Mouse (Mus musculus): Measurements from ENCODE around the gene Utrn.

Utrn gene

DNA sequence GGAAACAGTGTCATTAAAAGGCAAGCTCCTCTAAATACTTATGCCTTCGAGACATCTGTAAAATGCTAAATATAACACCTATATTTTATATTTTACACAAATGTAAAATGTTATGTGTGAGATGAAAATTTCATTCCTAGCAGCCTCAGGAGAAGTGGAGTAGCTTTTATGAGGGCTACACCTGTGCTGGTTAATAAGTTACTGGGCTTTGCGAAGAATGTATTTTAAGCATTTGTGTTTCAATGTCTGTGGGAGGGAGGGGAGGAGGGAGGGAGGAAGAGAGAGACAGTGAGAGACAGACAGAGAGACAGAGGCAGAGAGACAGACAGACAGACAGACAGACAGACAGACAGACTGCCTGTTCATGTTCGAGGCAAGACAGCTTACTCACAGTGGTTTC is 380.6 kb downstream of the Utrn start:
- in situ Hi-C loops (cut with MboI; ENCODE audit: unreplicated experiment in 2 of 2): no loop called here

DNA sequence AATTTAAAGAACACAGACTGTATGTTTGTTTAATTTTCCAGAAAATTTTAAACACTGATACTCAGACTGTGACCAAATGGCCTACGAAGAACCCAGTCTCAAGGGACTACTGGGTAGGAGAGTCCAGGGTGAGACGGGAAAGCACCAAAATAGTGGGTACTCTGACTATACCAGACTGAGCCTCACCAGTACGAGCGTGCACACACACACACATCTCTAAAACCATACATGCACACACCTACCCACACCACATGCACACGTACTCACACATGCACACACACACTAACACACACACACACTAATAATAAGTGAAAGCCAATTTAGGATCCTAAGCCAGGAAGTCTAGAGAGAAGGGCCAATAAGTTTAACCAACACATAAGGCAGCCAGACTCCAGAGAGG is 381.0 kb downstream of the Utrn start:
- in situ Hi-C loops (cut with MboI; ENCODE audit: unreplicated experiment in 2 of 2): no loop called here

DNA sequence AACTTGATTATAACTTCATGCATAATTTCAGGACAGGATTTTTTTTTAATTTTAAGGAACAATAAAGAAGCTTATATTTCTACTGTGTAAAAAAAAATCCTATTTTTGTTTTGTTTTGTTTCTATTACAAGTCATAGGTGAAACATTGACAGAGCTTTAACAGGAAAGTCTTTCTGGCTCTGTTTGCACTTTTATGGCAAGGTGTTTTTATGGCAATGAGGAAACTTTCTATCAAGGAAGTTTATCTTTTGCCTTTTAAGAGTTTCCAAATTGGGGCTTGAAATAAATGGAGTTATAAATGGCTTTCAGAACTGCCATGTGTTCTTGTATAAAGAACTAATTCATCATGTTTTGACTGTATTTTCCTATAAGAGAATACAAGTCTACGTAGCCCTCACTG is 385.7 kb downstream of the Utrn start:
- in situ Hi-C loops (cut with MboI; ENCODE audit: unreplicated experiment in 2 of 2): no loop called here

DNA sequence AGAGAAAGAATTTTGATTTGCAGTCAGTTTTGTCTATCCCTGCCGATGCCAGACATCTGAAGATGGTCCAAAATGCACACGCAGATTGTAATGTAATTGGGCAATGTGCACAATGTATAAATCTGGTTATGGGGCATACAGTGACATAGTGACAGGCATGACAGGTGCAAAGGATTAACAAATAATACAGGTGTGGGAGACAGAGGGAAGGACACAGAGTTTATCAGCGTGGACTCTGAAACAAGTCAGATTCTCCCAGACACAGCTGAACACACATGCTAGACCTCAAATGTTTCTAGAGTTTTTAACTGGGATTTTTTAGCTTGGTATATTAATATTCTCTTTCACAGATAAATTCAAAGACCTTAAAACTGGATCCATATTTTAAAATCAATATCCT is 386.2 kb downstream of the Utrn start:
- in situ Hi-C loops (cut with MboI; ENCODE audit: unreplicated experiment in 2 of 2): no loop called here

DNA sequence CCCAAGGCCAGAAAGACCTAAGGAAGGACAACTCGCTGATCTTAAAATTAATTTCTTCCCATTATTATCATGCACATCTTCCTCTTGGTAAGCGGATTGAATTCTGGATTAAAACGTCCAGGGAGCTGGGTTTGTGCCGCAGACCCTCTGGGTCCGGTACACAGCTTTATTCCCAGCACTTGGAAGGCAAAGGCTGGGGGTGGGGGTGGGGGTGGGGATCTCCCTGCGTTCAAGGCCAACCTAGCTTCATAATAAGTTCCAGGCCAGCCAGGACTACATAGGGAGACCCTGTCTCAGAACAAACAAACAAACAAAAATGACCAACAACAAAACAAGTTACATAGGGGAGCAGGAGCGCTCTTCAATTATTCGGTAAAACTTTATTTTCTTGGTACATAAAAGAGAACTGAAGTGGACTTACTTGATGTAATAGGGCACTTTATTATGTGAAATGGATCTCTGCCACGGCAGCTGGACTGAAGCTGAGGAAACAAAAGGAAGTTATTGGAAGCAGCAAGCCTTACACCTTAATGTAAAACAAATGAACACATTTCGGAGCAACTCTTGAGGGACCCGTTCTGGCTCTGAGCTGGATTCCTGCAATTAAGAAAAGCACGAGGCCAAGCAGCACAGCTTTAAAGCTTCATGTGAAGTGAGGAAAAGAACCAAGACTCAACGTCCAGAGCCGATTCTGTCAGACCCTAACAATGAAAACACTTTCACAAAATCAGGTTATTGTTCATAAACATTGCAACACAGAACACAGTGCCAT is 394.1 kb downstream of the Utrn start:
- in situ Hi-C loops (cut with MboI; ENCODE audit: unreplicated experiment in 2 of 2): loop anchor here in 1 of 2 experiments (25.0 kb wide), 1 partner anchor 1288 kb away; no protein-coding TSS in a partner anchor

DNA sequence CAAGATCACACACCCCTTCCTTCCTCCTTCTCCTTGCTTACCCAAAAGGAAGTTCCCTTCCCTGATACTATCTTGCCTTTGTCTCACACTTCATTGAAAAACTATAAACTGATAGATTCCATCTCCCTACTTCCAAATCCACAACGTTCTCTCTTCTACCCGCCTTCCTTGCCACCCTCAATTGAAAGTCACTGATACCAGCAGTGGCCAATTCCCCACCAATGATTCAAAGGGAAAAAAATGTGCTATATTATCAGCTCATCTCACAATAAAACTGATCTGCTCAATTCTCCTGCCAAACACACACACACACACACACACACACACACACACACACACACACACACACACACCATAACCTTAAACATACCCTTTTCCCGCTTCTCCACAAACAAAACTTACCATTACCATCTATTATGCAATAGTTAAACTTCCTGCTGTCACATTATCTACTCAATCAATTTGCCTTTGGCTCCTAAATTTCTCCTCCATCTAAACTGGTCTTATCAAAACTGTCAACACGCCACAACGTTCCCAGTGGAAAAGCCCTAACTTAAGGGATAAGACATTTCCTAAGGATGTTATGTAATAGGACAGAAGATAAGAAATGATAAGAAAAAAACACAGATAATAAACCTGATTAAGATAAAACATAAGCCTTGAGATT is 399.6 kb downstream of the Utrn start:
- in situ Hi-C loops (cut with MboI; ENCODE audit: unreplicated experiment in 2 of 2): loop anchor here in 1 of 2 experiments (25.0 kb wide), 1 partner anchor 1282 kb away; no protein-coding TSS in a partner anchor

DNA sequence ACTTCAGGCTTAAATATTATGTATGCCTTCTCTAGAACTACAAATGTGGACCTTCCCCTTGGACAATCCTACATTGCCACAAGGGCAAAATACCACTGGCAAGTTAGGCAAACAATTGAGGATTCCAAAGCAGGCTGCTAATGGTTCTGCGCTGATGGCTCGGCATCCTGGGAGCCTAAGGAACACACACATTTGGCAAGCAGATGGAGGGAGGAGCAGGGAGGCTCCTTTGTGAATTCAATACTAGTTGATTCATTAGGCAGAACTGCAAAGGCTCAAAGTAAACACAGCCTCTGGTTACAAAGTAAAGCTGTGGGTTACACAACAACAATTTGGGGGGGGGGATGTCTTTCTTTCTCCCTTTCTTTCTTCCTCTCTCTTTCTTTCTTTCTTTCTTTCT is 401.6 kb downstream of the Utrn start:
- in situ Hi-C loops (cut with MboI; ENCODE audit: unreplicated experiment in 2 of 2): loop anchor here in 1 of 2 experiments (25.0 kb wide), 1 partner anchor 1280 kb away; no protein-coding TSS in a partner anchor

DNA sequence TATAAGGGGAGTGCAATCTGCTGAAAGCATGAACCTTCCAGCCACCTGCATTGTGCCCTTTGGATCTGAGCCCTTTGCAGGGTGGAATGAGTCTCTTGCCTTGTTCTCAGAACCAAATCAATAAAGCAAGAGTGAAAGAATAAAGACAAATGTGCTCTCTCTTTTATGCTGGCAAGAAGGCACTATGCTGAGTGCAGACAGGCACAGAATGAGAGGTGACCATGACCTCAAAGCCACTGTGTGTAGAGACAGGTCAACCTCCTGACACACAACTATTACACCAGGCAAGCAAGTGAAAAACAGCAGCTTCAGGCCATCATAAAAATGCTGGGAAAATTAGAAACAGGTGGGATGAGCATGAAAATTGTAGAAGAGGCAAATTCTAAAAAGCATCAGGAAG is 408.2 kb downstream of the Utrn start:
- in situ Hi-C loops (cut with MboI; ENCODE audit: unreplicated experiment in 2 of 2): loop anchor here in 1 of 2 experiments (25.0 kb wide), 1 partner anchor 1274 kb away; no protein-coding TSS in a partner anchor

DNA sequence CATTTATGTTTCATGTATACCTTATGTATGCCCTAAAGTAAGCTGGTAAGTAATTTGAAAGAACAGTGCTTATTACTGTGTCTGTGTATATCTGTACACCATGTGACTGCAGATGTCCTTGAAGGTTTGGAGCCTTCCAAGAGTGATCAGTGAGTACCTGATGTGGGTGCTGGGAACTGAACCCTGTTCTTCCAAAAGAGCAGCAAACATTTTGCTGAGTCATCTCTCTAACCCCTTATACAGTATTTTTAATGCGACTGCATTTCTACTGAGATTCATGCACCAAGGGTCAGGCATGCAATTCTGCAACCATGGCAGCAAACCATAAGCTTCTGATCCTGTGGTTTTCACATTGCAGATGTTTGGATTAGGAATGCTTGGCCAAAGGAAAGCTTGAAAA is 412.3 kb downstream of the Utrn start:
- in situ Hi-C loops (cut with MboI; ENCODE audit: unreplicated experiment in 2 of 2): loop anchor here in 1 of 2 experiments (25.0 kb wide), 1 partner anchor 1270 kb away; no protein-coding TSS in a partner anchor

DNA sequence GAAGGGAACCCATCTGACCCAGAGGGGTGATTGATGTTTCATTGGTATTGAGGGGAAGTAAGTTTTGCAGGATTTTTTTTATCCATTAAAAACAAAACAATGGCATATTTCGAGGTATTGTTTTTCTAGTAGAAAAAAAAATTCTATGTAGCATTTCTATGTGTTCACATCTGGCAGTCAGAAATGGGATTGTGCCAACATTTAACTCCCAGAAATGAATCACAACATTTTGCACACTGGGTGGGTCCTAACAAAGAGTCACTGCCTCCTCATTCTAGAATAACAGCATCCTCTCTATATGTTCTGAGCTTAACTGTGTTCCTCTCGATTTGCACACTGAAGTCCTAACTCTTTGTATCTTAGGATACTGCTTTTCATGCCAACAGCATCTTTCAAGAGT is 416.5 kb downstream of the Utrn start:
- in situ Hi-C loops (cut with MboI; ENCODE audit: unreplicated experiment in 2 of 2): loop anchor here in 1 of 2 experiments (25.0 kb wide), 1 partner anchor 1265 kb away; no protein-coding TSS in a partner anchor

DNA sequence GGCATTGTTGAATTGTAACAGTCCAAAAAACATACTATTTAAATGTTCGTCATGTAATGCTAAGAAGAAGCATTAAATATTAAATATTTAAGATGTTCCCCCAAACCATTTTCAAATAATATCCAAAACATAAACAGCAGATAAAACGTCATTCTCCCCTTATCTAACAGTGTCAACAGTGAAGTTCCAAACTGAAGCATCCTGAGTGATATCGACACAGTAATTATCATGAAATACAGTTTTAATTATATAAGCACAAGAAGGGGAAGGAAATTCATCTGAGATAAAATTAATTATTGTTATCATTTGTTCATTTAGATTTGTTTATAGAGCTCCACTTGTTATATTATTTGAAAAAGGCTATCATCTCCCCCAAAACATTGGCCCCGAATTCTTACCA is 425.0 kb downstream of the Utrn start:
- in situ Hi-C loops (cut with MboI; ENCODE audit: unreplicated experiment in 2 of 2): loop anchor here in 1 of 2 experiments (25.0 kb wide), 1 partner anchor 1257 kb away; no protein-coding TSS in a partner anchor

DNA sequence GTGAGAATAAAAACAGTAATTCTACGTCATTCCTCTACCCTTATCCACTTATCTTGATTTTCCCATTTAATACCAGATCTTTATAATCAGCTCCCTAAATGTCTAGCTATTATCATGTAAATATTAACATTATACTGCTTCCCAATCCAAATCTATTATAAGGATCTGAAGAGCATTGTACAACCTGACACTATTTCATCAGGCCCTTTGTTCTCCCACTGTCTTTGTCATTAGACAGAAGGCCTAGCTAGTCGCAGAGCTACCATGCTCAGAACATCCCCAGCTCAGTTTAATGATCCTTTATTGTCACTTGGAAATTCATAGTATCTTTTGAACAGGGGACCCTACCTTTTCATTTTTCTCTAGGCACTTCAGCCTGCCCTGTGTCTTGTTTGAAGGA is 436.0 kb downstream of the Utrn start:
- in situ Hi-C loops (cut with MboI; ENCODE audit: unreplicated experiment in 2 of 2): loop anchor here in 1 of 2 experiments (25.0 kb wide), 1 partner anchor 1246 kb away; no protein-coding TSS in a partner anchor

DNA sequence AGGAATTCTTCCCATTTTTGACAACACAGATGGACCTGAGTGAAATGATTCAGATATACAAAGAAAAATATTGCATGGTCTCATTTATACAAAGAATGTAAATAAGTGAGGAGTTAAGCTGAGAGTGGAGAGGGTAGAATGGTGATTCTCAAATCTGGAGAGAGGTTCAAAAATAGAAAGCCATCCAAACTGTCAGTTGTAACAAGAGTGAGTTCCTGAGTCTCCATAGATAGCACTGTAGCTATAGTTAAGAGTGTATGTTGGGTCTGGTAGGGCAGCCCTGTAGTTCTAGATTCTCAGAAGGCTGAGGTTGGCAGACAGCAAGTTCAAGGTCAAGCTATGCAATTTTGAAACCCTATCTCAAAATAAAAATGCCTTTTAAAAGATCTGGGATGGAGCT is 438.8 kb downstream of the Utrn start:
- in situ Hi-C loops (cut with MboI; ENCODE audit: unreplicated experiment in 2 of 2): loop anchor here in 1 of 2 experiments (25.0 kb wide), 1 partner anchor 1243 kb away; no protein-coding TSS in a partner anchor

DNA sequence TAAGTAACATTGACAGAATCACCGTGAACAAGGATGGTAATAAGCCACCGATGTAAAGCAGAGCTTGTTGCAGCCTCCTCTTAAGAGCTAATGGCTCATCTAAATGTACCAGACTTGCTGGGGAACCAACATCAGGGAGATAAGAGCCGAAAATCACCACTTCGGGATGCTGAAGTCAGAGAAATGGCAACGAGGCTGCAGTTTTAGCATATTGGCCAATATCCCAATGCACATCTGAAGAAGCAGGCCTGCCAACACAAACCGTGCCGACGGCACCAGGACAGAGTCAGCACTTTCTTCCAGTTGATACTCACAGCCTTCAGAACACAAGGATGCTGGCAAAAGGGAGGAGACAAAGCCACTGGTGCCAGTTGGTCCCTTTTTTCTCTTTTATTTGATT is 442.3 kb downstream of the Utrn start:
- in situ Hi-C loops (cut with MboI; ENCODE audit: unreplicated experiment in 2 of 2): loop anchor here in 1 of 2 experiments (25.0 kb wide), 1 partner anchor 1240 kb away; no protein-coding TSS in a partner anchor

DNA sequence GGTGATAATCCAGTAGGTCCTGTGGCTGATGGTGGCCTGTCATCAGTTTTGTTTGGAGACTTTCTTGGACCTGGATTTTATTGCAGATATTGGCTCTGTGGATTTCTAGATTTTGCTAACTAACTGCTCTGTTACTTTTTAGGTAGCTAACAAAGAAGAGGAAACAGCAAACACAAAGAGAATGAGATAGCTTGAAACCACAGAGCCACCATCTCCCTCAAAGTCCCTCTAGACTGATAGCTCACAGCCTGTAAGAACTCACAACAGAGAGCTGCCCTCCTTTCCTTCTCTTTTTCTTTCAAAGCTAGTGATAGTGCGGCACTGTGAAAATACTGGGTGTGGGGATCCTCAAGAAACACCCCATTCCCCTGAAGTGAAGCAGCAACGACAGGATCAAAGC is 444.2 kb downstream of the Utrn start:
- in situ Hi-C loops (cut with MboI; ENCODE audit: unreplicated experiment in 2 of 2): loop anchor here in 1 of 2 experiments (25.0 kb wide), 1 partner anchor 1238 kb away; no protein-coding TSS in a partner anchor

DNA sequence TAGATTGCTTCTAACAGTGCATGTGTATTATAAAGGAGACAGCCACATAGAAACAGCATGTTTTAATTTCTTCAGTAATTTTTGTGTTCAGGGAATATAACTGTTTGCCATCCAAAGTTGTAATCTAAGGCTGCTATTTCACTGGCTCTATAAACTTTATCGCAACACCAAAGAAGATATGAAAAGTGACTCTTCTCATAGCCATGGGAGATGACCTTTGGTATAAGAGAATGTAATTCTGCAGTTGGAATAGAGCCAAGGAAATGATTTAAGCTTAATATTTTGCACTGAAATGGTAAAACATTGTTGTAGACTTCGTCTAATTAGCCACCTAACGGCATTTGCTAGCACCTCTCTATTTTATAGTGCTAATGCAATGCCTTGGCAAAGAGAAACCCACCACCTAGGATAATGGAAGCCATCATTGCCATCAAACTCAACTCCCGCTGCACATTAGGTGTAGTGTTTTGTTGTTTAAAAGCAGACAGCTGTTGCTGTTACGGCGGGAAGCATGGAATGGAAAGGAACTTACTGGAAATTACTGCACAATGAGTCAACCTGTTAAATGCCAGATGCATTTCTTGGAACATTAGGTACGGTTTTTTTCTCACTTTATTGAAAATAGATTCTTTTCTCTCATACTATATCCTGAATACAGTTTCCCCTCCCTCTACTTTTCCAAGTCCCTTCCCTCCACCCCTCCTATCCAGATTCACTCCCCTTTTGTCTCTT is 445.0 kb downstream of the Utrn start:
- in situ Hi-C loops (cut with MboI; ENCODE audit: unreplicated experiment in 2 of 2): no loop called here

DNA sequence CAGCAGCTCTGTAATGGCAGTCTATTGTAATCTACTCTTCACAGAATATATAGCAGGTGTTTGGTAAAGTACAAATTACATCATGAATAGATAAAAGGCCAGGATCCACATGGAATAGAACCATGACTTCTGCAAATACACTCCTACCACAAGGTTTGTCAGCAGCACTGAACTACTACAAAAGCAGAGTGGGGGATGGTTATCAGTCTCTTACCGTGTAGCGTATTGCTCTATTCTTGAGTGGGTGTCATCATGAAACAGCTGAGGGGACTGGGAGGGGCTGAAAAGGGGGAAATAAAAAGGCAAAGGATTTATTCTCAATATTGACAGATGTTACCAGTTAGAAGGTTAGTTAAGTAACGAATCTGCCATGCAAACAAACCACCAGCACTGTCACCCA is 454.2 kb downstream of the Utrn start:
- in situ Hi-C loops (cut with MboI; ENCODE audit: unreplicated experiment in 2 of 2): no loop called here

DNA sequence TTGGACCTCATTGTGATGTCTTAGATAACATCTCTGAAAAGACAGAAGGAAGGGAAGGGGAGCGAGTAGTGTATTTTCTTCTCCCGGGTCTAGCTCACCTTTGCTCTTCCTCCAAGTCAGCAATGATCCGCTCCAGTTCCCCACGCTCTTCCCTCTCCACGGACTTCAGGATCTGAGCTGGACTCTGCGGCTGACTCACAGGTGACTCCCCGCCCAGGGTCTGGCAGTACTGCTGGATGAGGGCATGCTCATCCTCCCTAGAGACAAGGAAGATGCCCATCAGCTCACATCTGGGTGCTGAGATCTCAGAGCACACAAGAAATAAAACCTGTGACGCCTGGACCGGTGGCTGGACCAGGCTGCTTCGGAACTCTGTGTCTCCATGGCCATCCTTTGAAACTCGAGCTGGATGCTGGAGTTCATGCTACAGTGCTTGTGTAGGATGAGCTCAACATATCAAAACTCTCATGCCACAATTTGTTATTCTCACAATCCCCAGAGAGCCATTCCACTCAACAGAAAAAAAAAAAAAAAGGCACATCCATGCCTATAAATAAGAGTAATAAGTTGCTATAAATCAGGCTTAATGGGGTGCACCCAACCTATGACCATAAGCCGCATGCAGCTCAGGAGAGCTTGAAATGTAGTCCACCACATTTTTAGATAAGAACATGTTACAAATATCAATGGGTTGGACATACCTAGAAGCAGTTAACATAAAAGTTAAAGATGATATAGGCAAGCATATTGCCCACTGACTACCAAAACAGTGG is 462.6 kb downstream of the Utrn start:
- in situ Hi-C loops (cut with MboI; ENCODE audit: unreplicated experiment in 2 of 2): no loop called here

DNA sequence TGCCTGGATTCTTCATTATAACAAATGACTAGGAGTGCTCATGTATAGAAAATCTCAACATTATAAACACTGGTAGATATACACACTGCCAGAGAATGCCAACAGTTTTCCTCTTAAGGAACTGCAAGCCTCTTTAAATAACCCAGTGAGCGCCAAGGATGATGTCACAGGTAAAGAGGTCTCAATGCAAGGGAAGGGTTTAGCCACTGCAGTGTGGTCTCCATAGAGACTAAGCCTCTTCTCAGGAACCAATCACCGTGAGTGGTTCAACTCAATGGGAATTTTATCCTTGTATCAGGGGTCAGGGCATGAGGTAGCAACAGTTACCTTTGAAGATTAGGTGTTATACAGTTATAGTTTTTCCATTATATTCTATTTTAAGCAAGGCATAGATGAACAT is 469.7 kb downstream of the Utrn start:
- in situ Hi-C loops (cut with MboI; ENCODE audit: unreplicated experiment in 2 of 2): no loop called here

DNA sequence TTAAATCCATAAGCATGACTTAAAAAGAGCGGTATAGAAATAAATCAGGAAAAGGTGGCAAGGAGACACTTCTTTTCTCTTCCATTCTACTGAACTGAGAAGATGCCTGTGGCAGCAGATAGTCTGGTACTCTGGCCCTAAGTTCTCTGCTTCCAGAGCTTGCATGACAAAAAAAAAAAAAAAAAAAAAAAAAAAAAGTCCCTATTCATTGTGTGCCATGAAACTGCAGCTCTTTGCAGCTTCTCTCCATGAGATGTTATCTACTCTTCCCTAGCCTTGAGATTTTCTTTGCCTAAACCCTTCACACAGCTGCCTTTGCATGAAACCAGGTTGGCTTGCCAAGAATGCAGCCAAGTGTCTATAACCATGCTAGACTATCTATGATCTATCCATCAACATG is 489.0 kb downstream of the Utrn start:
- in situ Hi-C loops (cut with MboI; ENCODE audit: unreplicated experiment in 2 of 2): no loop called here

All from v-Abl transformed pro-B cells (cell line).